Mouse (Mus musculus): ENCODE results near the gene Lrp5. TPM values are rescaled to one million over a fixed set of nuclear protein-coding genes. Genes with fewer than 3 reads are reported as not detected.

Gene Lrp5
- polyA plus RNA-seq, 1 experiment from 2014 or later = 6.8 TPM

DNA sequence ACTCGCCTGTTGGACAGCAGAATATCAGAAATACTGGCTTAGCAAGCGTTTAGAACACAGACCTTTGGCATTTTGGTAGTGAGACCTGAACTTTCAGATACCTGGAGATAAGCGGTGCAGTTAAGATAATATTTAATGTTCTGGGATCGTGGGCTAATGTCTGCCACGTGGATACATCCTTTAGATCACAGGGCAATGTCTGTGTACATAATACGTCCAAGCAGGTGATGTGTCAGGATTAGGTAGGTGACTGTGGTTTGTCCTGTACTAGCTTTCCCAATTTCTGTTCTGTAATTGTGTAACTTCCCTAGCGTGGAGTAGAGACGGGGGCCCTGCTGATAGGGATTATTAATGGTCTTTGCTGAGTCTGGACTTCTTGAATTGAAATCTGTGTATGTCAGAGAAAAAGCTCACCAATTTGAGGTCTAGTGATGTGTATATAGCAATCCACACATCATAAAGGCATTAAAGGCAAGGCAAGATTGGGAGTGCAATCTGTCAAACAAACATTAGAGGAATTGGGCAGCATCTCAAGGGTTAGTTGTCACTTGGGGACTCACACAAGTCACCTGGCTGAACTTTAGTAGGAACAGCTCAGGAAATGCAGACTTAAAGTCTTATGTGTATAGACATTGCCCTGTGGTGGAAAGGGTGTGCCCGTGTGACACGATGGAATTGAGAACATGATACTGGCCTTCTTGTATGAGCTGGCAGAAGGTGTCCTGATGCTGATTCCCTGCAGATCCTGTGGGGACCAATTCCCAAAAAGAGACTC, 22.8 kb upstream of the Lrp5 start:
- ATAC-seq (ENCODE audit: insufficient number of reproducible peaks, low FRiP score, low TSS enrichment, low read depth) = no peak
- peak overlapping the region; percentile 70 for H3K4me3 ChIP-seq
- H3K4me2 ChIP-seq = peak overlapping the region; percentile 48
- H3K27ac ChIP-seq = no peak overlapping the region; the same call in 1 of the 2 replicates
- WGBS = 36% methylated on average over 10 of the region's 10 CpGs
- peaks cover 14% of the 10 kb centered on the region for H3K4me1 ChIP-seq
- 0 out of 2 replicates have a peak overlapping the region, but pooled peaks have one; percentile 62 for H3K9ac ChIP-seq
- peaks cover 5% of the 10 kb centered on the region; the same call in 1 of the 2 replicates for H3K36me3 ChIP-seq
- no peaks in the 10 kb centered on the region for H3K27me3 ChIP-seq
- H3K9me3 ChIP-seq = no peaks in the 10 kb centered on the region

- Histone ChIP-seq H3K9ac (peak within 1 kb of the TSS; percentile 62), H3K27me3 (no peaks in the 10 kb centered on the region), H3K9me3 (no peaks in the 10 kb centered on the region), H3K36me3 (peaks cover 4% of the 10 kb centered on the region; the same call in 1 of the 2 replicates), H3K4me1 (peaks cover 14% of the 10 kb centered on the region), H3K4me3 (peak within 1 kb of the TSS; percentile 70), H3K27ac (peak within 1 kb of the TSS; percentile 92), H3K4me2 (peak within 1 kb of the TSS; percentile 48)
- ATAC-seq (ENCODE audit: insufficient number of reproducible peaks, low FRiP score, low TSS enrichment, low read depth) = peak; percentile 95
- WGBS = under 1% methylated on average over 61 of the region's 61 CpGs
These were observed 22.0 kb upstream of the Lrp5 start, which contains the start of gene 1810055G02Rik for GRCm38 (mm10) chr19:3708078-3709012. 1810055G02Rik (plus strand) TSS chr19:3708293.

GRCm38 (mm10) chr19:3707553-3707952, 21.2 kb upstream of the Lrp5 start:
- peak overlapping the region; percentile 70 for H3K4me3 ChIP-seq
- H3K4me2 ChIP-seq = peak overlapping the region; percentile 48
- no peak for ATAC-seq (ENCODE audit: insufficient number of reproducible peaks, low FRiP score, low TSS enrichment, low read depth)
- peaks cover 4% of the 10 kb centered on the region; the same call in 1 of the 2 replicates for H3K36me3 ChIP-seq
- H3K27me3 ChIP-seq = no peaks in the 10 kb centered on the region
- 35% methylated on average over 10 of the region's 10 CpGs for WGBS
- peak overlapping the region; percentile 26 for H3K9ac ChIP-seq
- H3K4me1 ChIP-seq = peaks cover 14% of the 10 kb centered on the region
- no peaks in the 10 kb centered on the region for H3K9me3 ChIP-seq
- H3K27ac ChIP-seq = peak overlapping the region; percentile 80

- Histone ChIP-seq H3K4me2 (no peak overlapping the region), H3K9ac (no peak overlapping the region), H3K27ac (no peak overlapping the region), H3K4me1 (peaks cover 14% of the 10 kb centered on the region), H3K27me3 (no peaks in the 10 kb centered on the region), H3K4me3 (no peak overlapping the region), H3K36me3 (0 out of 2 replicates have a peak, but pooled peaks cover 2% of the 10 kb centered on the region), H3K9me3 (no peaks in the 10 kb centered on the region)
- no peak for ATAC-seq (ENCODE audit: insufficient number of reproducible peaks, low FRiP score, low TSS enrichment, low read depth)
- WGBS = 63% methylated on average over 1 of the region's 1 CpGs
These were observed 19.9 kb upstream of the Lrp5 start for GRCm38 (mm10) chr19:3706258-3706657.

GRCm38 (mm10) chr19:3702460-3702859, 16.1 kb upstream of the Lrp5 start:
- H3K4me2 ChIP-seq = no peak overlapping the region
- H3K4me1 ChIP-seq = peaks cover 1% of the 10 kb centered on the region; the same call in 1 of the 2 replicates
- no peaks in the 10 kb centered on the region for H3K27me3 ChIP-seq
- no peak for ATAC-seq (ENCODE audit: insufficient number of reproducible peaks, low FRiP score, low TSS enrichment, low read depth)
- H3K9me3 ChIP-seq = no peaks in the 10 kb centered on the region
- H3K4me3 ChIP-seq = no peak overlapping the region
- no peak overlapping the region for H3K9ac ChIP-seq
- 79% methylated on average over 4 of the region's 4 CpGs for WGBS
- no peaks in the 10 kb centered on the region for H3K36me3 ChIP-seq
- no peak overlapping the region for H3K27ac ChIP-seq

DNA sequence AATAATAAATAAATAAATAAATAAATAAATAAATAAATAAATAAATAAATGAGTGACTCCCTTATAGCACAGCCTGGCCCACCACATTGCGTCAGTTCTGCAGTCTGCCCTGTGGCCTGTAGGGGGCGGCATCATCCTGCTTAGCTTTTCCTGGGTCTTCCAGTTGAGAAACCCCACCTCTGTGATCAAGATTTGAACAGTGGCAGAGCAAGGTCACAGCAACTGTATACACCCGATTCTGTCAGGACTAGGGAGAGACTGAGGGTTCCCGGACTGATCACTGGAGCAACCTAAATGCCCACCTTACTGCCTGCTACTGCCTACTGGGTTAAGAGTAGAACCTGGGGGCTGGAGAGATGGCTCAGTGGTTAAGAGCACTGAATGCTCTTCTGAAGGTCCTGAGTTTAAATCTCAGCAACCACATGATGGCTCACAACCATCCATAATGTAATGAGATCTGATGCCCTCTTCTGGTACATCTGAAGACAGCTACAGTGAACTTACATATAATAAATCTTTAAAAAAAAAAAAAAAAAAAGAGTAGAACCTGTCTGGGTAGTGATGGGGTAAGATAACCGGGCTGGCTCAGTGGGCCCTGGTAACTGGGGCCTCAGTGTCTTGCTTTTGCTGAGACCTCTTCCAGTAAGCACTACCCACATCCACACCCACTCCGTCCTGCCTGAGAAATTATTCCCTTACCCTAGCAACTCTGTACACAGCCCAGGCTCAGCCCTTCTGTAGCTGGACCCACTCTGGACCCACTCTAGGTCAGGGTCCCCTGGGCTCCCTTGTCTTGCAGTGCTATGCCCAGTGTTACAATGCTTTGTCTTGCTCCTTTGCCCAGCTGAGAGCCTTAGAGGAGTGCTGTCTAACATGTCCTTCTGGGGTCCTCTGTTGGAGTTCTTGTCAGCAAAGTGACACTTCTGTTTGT, 13.4 kb upstream of the Lrp5 start:
- no peaks in the 10 kb centered on the region for H3K27me3 ChIP-seq
- no peak overlapping the region for H3K27ac ChIP-seq
- no peaks in the 10 kb centered on the region for H3K4me1 ChIP-seq
- H3K4me2 ChIP-seq = no peak overlapping the region
- H3K4me3 ChIP-seq = no peak overlapping the region
- no peaks in the 10 kb centered on the region for H3K36me3 ChIP-seq
- 0 out of 2 replicates have a peak, but pooled peaks have one; percentile 41 for ATAC-seq (ENCODE audit: insufficient number of reproducible peaks, low FRiP score, low TSS enrichment, low read depth)
- 35% methylated on average over 6 of the region's 6 CpGs for WGBS
- no peaks in the 10 kb centered on the region for H3K9me3 ChIP-seq
- no peak overlapping the region for H3K9ac ChIP-seq

- H3K4me1 ChIP-seq = no peaks in the 10 kb centered on the region
- H3K27me3 ChIP-seq = no peaks in the 10 kb centered on the region
- no peaks in the 10 kb centered on the region for H3K36me3 ChIP-seq
- H3K4me3 ChIP-seq = no peak overlapping the region
- H3K9ac ChIP-seq = no peak overlapping the region
- 89% methylated on average over 7 of the region's 7 CpGs for WGBS
- no peak for ATAC-seq (ENCODE audit: insufficient number of reproducible peaks, low FRiP score, low TSS enrichment, low read depth)
- no peaks in the 10 kb centered on the region for H3K9me3 ChIP-seq
- no peak overlapping the region for H3K27ac ChIP-seq
- no peak overlapping the region for H3K4me2 ChIP-seq
These were observed 11.7 kb upstream of the Lrp5 start for GRCm38 (mm10) chr19:3698035-3698434.

GRCm38 (mm10) chr19:3695976-3696375, 9.6 kb upstream of the Lrp5 start:
- ATAC-seq (ENCODE audit: insufficient number of reproducible peaks, low FRiP score, low TSS enrichment, low read depth) = no peak
- no peaks in the 10 kb centered on the region for H3K4me1 ChIP-seq
- WGBS = 87% methylated on average over 8 of the region's 8 CpGs

GRCm38 (mm10) chr19:3695471-3695870, 9.1 kb upstream of the Lrp5 start:
- no peak for ATAC-seq (ENCODE audit: insufficient number of reproducible peaks, low FRiP score, low TSS enrichment, low read depth)
- no peak overlapping the region for H3K4me2 ChIP-seq
- WGBS = 79% methylated on average over 4 of the region's 4 CpGs
- H3K9me3 ChIP-seq = no peaks in the 10 kb centered on the region
- no peak overlapping the region for H3K9ac ChIP-seq
- H3K36me3 ChIP-seq = no peaks in the 10 kb centered on the region
- H3K27me3 ChIP-seq = no peaks in the 10 kb centered on the region
- H3K4me1 ChIP-seq = no peaks in the 10 kb centered on the region
- H3K27ac ChIP-seq = no peak overlapping the region
- no peak overlapping the region for H3K4me3 ChIP-seq

More at GRCm38 (mm10) chr19:3695976-3696375, 9.6 kb upstream of the Lrp5 start:
- H3K27me3 ChIP-seq = no peaks in the 10 kb centered on the region
- no peak overlapping the region for H3K4me2 ChIP-seq
- H3K27ac ChIP-seq = no peak overlapping the region
- no peak overlapping the region for H3K9ac ChIP-seq
- no peaks in the 10 kb centered on the region for H3K36me3 ChIP-seq
- H3K9me3 ChIP-seq = no peaks in the 10 kb centered on the region
- no peak overlapping the region for H3K4me3 ChIP-seq

GRCm38 (mm10) chr19:3695006-3695405, 8.6 kb upstream of the Lrp5 start:
- Histone ChIP-seq H3K9ac (no peak overlapping the region), H3K27ac (no peak overlapping the region), H3K36me3 (no peaks in the 10 kb centered on the region), H3K9me3 (no peaks in the 10 kb centered on the region), H3K4me2 (no peak overlapping the region), H3K4me1 (no peaks in the 10 kb centered on the region), H3K4me3 (no peak overlapping the region), H3K27me3 (no peaks in the 10 kb centered on the region)
- WGBS = 64% methylated on average over 3 of the region's 3 CpGs
- ATAC-seq (ENCODE audit: insufficient number of reproducible peaks, low FRiP score, low TSS enrichment, low read depth) = no peak

GRCm38 (mm10) chr19:3694476-3694875, 8.1 kb upstream of the Lrp5 start:
- ATAC-seq (ENCODE audit: insufficient number of reproducible peaks, low FRiP score, low TSS enrichment, low read depth) = no peak

More at GRCm38 (mm10) chr19:3694476-3694875, 8.1 kb upstream of the Lrp5 start:
- no peaks in the 10 kb centered on the region for H3K9me3 ChIP-seq
- H3K27ac ChIP-seq = no peak overlapping the region
- no peaks in the 10 kb centered on the region for H3K36me3 ChIP-seq
- H3K9ac ChIP-seq = no peak overlapping the region
- WGBS = 79% methylated on average over 2 of the region's 2 CpGs
- H3K27me3 ChIP-seq = no peaks in the 10 kb centered on the region
- H3K4me3 ChIP-seq = no peak overlapping the region
- no peaks in the 10 kb centered on the region for H3K4me1 ChIP-seq
- H3K4me2 ChIP-seq = no peak overlapping the region

Data from limb, embryonic 15.5 days (tissue).